Mouse (Mus musculus) A20 (cell line): ENCODE results near the gene Slc10a6.

Source experiments
- DNase-seq: peaks from one replicate; pipeline ENCODE4 v3.0.0-alpha.2; 2011; ENCODE audit warnings: low read depth, low spot score

The Slc10a6 gene

GRCm38 (mm10) chr5:103617191-103617590 lies 12.0 kb downstream of the Slc10a6 start:
- no peak for DNase-seq

GRCm38 (mm10) chr5:103614356-103614755 lies 14.8 kb downstream of the Slc10a6 start:
- DNase-seq = no peak

GRCm38 (mm10) chr5:103612316-103612715 lies 16.9 kb downstream of the Slc10a6 start:
- DNase-seq = no peak

- no peak for DNase-seq
Measured at GRCm38 (mm10) chr5:103610856-103611472, 18.2 kb downstream of the Slc10a6 start.

GRCm38 (mm10) chr5:103610148-103610547 lies 19.1 kb downstream of the Slc10a6 start:
- DNase-seq = no peak

GRCm38 (mm10) chr5:103605707-103606106 lies 23.5 kb downstream of the Slc10a6 start:
- no peak for DNase-seq

GRCm38 (mm10) chr5:103603115-103603893 lies 25.9 kb downstream of the Slc10a6 start:
- no peak for DNase-seq

- no peak for DNase-seq
Measured at GRCm38 (mm10) chr5:103598881-103599280, 30.3 kb downstream of the Slc10a6 start.

GRCm38 (mm10) chr5:103598264-103598663 lies 30.9 kb downstream of the Slc10a6 start:
- no peak for DNase-seq

- DNase-seq = no peak
Measured at GRCm38 (mm10) chr5:103597604-103598003, 31.6 kb downstream of the Slc10a6 start.

- DNase-seq = no peak
Measured at GRCm38 (mm10) chr5:103596467-103597146, 32.6 kb downstream of the Slc10a6 start.

- DNase-seq = no peak
Measured at GRCm38 (mm10) chr5:103595394-103596226, 33.6 kb downstream of the Slc10a6 start.

- DNase-seq = no peak
Measured at GRCm38 (mm10) chr5:103593575-103593974, 35.6 kb downstream of the Slc10a6 start.

- no peak for DNase-seq
Measured at GRCm38 (mm10) chr5:103592706-103593105, 36.5 kb downstream of the Slc10a6 start.

- DNase-seq = no peak
Measured at GRCm38 (mm10) chr5:103591846-103592245, 37.4 kb downstream of the Slc10a6 start.

GRCm38 (mm10) chr5:103587219-103587618 lies 42.0 kb downstream of the Slc10a6 start:
- peak; percentile 19 for DNase-seq

- peak; percentile 78 for DNase-seq
Measured at GRCm38 (mm10) chr5:103579680-103580420, 49.4 kb downstream of the Slc10a6 start.

GRCm38 (mm10) chr5:103569446-103569845 lies 59.8 kb downstream of the Slc10a6 start:
- DNase-seq = no peak

GRCm38 (mm10) chr5:103568034-103568433 lies 61.2 kb downstream of the Slc10a6 start:
- no peak for DNase-seq

- DNase-seq = no peak
Measured at GRCm38 (mm10) chr5:103560546-103560945, 68.7 kb downstream of the Slc10a6 start.
